Mouse (Mus musculus) CH12.LX (cell line): Measurements from ENCODE around the gene Calhm3.

Source experiments
- CTCF ChIP-seq, 2 experiments: IDR thresholded peaks in 1 of 2; conservative IDR thresholded peaks in 1 of 2; 2 replicates each; pipeline ENCODE4 v1.5.1; 2011 to 2012; ENCODE audit warnings: low read depth in 2 of 2, low read length in 2 of 2, improper control_type of control experiment in 1 of 2, inconsistent platforms in 1 of 2, mild to moderate bottlenecking in 1 of 2, moderate library complexity in 1 of 2
- E2F4 ChIP-seq: IDR thresholded peaks from 2 replicates; pipeline ENCODE4 v1.6.1; 2011; ENCODE audit warnings: low read depth, low read length, improper control_type of control experiment; ENCODE audit not compliant: insufficient replicate concordance
- MAFK ChIP-seq: IDR thresholded peaks from 2 replicates; pipeline ENCODE4 v1.6.1; 2011; ENCODE audit warnings: low read length, improper control_type of control experiment; ENCODE audit not compliant: insufficient replicate concordance
- MAX ChIP-seq: IDR thresholded peaks from 2 replicates; pipeline ENCODE4 v1.6.1; 2011; ENCODE audit warnings: low read length, improper control_type of control experiment
- MEF2A ChIP-seq: IDR thresholded peaks from 2 replicates; pipeline ENCODE4 v1.6.1; 2014; ENCODE audit warnings: low read depth, mild to moderate bottlenecking, inconsistent platforms, low read length, improper control_type of control experiment, borderline replicate concordance
- POLR2A ChIP-seq: IDR thresholded peaks from 2 replicates; pipeline ENCODE4 v1.6.1; 2011; ENCODE audit warnings: low read depth, mild to moderate bottlenecking, improper control_type of control experiment, low read length
- TCF12 ChIP-seq: IDR thresholded peaks from 2 replicates; pipeline ENCODE4 v1.6.1; 2014; ENCODE audit warnings: low read depth, mild to moderate bottlenecking, inconsistent platforms, low read length, improper control_type of control experiment
- USF1 ChIP-seq: IDR thresholded peaks from 2 replicates; pipeline ENCODE4 v1.6.1; 2014; ENCODE audit warnings: low read depth, mild to moderate bottlenecking, inconsistent platforms, low read length, improper control_type of control experiment

DNA sequence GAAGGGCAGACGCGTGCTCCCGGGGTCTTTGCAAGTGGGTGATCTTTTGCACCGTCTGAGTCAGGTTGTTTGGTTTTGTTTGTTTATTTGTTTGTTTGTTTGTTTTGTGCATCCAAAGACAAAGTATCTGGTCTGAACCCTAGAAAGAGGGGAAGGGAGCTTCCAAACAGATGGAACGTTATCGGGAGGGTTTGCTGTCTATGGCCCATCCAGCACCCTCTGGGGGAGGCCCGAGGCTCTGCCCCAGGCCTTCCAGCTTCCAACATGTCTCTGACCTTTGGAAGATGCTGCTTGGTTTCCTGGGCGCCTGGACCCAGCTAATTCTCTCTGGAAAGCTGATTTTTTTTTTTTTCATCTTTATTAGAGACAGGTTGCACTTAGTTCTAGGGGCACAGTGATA, 22.4 kb upstream of the Calhm3 start:
- no peak for TF ChIP-seq CTCF (conservative IDR thresholded peaks at IDR 0.05 in 1 of 2, IDR thresholded peaks at IDR 0.05 in 1 of 2; ENCODE audit: low read depth in 2 of 2, low read length in 2 of 2)
- no peak for TF ChIP-seq USF1
- no peak for TF ChIP-seq E2F4
- TF ChIP-seq MAFK, result no peak
- no peak for TF ChIP-seq MAX
- TF ChIP-seq TCF12, result no peak
- no peak for TF ChIP-seq MEF2A
- TF ChIP-seq POLR2A, result no peak
